Mouse (Mus musculus) liver, embryonic 14.5 days (tissue): ENCODE results near the gene Tube1.
A peak's percentile ranks its signal among the peaks of the same experiment; 100 is the strongest.

Experiments
- CTCF ChIP-seq: IDR thresholded peaks from 2 replicates; pipeline ENCODE4 v1.5.1; 2016; ENCODE audit warnings: antibody characterized with exemption, low read depth, control low read depth
- EP300 ChIP-seq: IDR thresholded peaks from 2 replicates; pipeline ENCODE4 v1.6.1; 2016; ENCODE audit warnings: antibody characterized with exemption, low read depth

DNA sequence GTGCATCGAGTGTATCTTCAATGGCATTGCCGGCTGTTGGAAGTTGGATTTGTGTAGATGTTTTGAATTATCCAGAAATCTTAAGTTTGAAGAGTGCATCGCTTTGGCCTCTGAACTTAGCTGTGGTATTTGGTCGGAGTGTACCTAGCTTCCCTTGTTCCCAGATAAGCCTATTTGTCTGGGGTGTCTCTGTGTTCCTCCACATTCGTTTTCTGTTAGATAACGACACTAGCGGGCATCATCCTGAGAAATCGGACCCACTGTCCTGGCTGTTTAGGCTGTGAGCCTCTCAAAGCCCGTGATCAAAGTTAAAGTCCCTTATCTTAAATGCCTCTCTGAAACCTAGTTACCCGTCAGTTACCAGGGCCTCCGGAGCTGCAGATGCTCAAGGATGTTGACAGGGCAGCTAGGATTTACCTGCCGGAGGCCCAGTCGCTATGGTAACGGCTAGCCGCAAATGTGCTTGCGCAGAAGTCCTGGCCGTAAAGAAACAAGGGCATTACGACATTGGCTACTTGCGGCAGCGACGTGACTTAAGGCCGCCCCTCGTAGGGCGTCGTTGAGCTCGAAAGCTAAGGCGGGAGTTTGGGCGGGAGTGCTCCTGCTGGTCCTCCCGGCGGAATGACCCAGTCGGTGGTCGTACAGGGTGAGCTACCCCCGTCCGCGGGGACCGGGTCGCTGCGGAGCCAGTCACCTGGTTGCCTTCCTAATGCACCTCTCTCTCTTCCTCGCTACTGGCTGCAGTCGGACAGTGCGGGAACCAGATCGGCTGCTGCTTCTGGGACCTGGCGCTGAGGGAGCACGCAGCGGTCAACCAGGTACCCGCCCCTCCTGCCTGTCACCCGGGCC lies at the start of gene Tube1, which contains the start of gene Fam229b:
- 0 out of 2 replicates have a peak, but pooled peaks have one; percentile 8 for TF ChIP-seq CTCF
- TF ChIP-seq EP300, result no peak
